Mouse (Mus musculus) spleen, postnatal 10 days (tissue): Measurements from ENCODE around the gene Hddc3.

ENCODE experiments used
- DNase-seq, 2 experiments: peaks; one replicate each; pipeline ENCODE4 v3.0.0; 2021 to 2022; ENCODE audit warnings: low spot score in 2 of 2

Gene Hddc3

DNA sequence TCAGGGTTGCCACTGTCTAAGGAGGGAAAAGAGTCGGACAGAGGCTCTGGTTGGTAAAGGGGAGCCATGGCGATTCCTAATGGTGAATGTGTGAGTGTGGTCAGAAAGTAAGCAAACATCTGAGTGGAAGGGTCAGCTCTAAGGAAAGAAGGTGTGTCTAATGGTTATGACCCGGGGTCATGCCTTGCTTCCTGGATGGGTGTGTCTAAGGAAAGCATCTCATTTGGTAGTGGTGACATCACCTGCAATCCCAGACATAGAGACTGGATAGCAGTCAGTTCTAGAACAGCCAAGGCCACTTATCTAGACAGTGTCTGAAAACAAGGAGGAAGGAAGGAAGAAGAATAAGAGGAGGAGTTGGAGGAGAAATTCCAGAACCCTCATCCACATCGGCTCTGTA is 8.1 kb upstream of the Hddc3 start:
- no peak for DNase-seq

DNA sequence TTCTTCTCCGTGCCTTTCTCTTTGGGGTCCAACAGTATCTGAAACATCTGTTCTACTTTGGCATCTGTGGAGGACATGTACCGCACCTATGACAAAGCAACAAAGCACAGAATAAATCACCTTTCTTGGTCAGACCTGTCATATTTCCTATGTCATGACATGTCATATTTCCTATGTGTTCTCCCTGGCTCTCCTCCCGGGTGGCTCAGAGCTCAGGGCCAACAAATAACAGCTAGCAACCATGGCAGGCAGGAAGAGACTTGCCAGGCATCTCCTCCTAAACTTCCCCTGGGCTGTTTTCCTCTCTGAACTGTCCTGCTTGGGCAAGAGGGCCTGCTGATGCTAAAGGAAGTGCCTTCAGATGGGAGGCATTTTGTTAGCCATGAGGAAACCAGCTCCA is 6.0 kb upstream of the Hddc3 start:
- DNase-seq = no peak

DNA sequence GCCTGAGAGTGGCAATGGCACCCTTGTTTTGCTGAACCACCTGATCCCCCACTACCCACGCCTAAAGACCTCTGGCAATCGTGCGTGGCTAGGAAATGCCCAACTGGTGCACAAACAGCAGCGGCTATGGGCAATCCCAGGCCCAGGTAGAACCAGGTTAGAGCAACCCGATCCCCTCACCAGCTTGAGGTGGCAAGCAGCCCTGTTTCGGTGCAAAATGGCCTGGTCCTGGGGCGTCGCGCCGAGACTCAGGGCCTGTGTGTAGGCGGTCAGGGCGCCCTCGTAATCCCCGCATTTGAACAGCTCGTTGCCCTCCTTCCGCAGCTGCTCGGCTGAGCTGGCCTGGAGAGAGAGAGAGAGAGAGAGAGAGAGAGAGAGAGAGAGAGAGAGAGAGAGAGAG is 3.5 kb upstream of the Hddc3 start:
- DNase-seq = peak; percentile 37 to 55

DNA sequence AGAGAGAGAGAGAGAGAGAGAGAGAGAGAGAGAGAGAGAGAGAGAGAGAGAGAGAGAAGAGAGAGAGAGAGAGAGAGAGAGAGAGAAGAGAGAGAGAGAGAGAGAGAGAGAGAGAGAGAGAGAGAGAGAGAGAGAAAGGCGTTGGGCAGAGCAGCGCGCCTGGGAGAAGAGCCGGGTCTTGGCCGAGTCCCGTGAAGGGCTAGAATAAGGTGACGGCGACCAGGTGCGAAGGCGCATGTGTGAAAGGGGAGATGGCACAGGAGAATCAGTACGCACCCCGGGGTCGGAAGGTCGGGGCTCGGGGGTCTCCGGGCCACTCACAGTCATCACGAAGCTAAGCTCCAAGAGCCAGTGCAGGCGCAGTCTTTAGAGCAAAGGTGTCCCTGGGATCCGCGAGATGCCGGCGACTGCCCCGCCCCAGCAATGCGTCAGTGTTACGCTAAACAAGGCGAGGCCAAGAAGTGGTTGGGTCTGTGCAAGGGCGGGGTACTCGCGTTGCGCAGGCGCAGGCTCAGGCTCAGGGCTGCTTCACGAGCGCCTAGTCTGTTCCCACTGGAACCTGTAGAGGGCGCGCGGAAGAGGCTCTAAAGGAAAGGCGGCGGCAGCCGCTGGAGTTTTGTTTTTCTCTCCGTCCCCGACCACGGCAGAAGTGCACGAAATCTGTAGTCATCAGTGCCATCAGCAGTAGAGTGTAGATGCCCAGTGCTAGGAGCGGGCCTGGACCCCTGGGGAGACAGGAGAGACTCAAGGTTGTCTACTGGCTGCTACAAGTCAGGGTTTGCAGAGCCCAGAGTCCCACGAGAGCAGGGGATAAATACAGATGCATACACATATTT is 2.9 kb upstream of the Hddc3 start:
- peak; percentile 97 to 99 for DNase-seq

DNA sequence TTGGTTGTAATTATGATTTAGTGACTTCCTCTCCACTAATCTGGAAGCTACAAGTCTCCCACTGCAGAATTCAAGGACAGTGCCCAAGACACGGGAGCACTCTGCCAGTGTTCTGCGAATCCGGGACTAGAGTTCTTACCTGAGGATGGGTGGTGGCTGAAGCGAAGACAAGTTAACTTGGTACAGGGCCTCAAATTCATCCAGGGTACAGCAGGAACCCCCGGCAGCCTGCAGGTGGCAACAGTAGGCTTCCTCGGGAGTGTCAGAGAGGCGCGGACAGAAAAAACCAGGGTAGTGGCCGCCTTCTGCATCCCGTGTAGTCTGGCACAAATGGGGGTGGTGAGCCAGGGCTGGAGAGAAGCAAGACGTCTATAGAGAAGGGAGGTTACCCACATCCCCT is 2.1 kb upstream of the Hddc3 start, which contains the start of gene Unc45a:
Gene Unc45a, minus strand, starts transcription at position 213 of the 400 bp plus-strand sequence.
- DNase-seq = peak; percentile 57 to 82

DNA sequence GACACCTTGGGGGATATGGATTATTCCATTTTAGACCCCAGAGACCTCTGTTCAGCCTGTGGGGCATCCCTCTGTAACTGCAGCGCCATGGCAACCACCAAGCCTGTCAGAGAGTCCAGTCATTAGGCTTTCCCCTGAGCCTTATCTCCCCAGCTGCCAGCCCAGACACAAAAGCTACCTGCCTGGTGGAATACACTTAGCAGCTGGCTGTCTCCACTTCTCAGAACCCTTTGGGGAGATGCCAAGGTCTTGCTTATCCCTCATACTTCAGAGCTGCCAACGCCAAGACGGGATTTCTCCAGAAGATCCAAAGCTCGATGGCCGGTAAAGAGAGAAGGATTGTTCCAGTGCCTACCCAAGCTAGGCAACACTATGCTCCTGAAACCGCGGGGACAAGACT is 1.1 kb upstream of the Hddc3 start:
- no peak for DNase-seq

DNA sequence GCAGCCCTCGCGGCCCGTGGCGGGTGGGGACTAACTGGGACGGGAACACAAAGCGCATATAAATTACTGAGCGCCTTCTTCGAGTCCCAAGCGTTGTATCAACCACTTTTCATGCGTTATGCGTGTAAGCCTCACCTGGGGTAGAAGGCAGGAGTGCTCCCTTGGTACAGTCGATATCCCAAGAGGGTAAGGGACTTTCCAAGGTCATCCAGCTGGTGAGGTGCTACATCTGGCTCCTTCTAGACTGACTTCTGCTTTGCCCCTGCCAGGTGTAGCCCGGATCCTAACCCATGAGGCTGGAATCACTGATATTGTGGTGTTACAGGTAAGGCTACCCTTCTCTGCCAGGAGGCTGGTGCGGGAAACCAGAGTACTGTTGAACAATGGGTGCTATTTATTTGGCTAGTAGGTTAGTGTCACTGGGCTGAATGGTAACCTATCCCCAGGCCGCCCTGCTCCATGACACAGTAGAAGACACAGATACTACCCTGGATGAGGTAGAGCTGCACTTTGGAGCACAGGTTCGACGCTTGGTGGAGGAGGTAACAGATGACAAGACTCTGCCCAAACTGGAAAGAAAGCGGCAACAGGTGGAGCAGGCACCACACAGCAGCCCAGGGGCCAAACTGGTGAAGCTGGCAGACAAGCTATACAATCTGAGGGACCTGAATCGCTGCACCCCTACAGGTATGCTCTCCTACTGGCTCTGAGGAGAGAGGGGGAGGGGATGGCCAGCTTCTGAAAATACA is 540 bp downstream of the Hddc3 start:
- no peak for DNase-seq

DNA sequence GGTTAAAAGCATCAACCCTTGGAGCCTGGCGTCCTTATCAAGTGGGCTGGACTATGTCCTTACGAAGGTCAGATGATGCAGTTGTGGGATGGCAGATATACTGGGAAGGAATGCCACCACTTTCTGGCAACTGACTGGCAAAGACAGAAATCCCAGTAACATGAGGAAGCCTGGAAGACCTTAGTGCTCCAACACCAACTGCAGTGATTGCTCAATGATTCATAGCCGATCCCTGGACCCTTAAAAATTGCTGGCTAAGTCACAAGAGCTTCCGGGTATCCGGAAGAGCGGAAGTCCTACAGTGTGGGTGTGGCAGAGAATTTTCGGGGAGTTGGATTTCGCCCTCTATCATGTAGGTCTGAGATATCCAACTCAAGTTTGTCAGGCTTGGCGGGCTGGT is 3.3 kb downstream of the Hddc3 start:
- no peak for DNase-seq

DNA sequence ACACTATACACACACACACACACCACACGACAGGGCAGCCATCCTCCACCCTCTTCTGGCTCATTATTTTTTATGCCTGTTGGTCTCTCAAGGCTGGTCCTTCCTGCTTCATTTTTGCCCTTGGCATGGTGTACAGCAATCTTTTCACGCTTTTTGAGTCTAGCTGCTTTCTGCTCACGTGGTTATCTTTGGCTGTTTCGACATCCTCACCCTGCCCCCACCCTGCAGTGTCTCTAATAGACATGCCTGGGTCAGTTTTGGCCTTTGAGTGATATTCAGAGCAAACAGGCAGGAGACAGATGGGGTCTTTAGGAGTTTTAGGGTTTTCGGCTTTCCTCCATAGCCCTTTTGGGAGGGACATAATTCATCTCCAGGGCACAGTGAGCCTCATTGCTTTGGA is 3.9 kb downstream of the Hddc3 start:
- no peak for DNase-seq

DNA sequence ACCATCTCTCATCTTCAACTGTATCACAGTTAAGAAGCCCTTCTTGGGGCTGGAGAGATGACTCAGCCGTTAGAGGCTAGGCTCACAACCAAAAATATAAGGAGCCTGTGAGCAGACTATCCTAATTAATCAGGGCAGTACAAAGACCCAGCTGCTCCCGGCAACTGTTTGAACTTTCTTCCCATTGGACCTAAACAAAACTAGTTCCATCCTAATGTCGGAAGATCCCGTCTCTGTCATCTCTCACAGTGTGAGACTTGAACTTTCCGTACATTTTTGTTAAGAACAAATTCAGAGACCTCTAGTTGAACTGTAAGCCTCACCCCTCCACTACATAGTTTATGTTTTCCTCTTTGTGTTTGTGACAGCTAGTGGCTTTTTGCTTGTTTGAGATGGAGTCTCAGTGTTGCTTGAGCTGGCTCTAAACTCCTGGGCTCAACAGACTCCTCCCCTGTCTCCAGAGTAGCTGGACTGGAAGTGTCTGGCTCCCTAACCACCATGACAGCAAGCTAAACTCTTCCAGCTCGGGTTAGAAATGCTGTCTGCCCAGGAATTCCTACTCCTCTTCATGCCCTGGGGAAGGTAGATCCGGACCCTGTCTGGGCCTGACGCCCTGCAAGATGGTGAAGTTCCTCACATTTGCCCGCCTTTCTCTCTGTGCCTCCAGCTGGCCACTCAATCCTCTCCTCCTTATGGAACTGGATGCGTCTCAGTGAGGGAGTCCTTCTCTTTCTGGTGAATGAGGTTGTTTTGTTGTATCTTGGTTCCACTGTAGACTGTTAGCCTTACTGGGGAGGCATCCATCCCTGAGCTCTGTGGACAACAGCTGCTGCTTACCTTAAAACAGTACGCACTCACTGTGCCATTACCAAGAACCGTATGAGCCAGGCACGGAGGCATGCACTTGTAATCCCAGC is 5.0 kb downstream of the Hddc3 start:
- no peak for DNase-seq

DNA sequence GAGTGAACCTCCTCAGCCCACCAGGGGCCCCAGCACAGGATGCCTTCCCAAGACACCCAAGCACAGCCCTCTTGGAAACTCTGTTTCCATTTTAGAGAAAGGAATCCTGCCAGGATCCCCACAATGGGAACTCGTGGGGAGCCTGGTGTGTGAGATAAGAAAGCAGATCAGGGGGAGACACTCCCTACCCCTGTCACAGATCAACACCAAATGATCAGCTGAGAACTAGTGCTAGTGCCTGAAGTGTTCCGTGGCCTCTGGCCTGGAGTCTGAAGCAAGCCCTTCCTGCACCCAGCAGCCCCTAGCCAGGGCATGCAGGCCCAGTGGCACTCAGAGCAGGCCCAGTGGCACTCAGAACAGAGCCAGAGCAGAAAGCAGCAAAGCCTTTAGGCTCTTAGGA is 7.9 kb downstream of the Hddc3 start:
- no peak for DNase-seq

DNA sequence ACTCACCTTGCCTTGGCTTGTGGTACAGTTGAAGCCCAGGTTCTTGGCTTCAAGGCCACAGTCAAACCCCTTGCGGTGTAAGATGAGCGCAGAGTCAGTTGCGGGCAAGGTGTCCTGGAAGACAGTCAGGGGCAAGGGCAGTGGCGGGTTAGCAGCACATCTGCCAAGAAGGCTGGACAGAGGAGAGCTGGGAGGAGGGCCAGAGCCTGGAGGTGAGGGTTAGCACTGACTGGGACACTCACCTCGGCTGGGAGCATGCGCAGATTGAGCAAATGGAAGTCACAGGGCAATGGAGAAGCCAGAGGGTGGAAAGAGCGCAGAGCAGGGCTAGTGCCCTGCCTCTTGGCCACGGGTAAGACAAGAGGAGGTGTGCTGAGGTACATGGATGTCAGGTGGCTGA is 10.0 kb downstream of the Hddc3 start:
- DNase-seq = no peak

DNA sequence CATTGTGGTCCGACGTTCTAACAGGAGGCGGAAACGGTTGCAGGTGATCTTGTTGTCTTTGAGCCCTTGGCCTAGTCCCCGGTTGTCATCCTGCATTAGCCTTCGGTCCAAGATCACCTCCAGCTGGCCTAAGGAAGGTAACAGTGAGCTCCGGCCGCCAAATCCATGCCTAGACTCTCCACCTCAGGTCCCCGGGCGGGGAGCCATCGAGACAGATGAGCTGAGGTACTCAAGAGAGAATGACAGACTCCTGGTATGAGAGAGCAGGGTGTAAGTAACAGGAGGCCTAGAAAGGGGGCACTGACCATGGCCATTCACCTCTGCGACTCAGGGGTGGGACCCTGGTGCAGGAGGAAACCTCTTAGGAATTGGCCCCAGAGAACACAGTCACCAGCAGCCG is 13.4 kb downstream of the Hddc3 start:
- no peak for DNase-seq

DNA sequence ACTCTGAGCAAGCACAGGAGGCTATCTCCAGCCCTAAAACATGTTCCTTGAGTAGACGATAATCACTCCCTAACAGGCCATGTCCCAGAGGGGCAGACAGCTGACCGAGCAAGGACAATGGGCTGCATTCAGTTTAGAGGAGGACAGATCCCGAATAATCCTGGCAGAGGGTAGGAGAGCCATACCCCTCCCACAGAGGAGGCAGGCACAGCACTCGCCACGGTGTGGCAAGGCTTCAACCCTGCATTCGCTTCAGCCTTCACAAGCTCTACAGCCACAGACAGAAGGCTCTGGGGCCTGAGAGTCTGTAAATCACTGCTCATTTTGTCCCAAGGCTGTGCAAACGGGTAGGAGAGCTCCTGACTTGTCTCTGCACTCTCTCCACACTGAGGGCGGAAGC is 14.3 kb downstream of the Hddc3 start:
- no peak for DNase-seq

DNA sequence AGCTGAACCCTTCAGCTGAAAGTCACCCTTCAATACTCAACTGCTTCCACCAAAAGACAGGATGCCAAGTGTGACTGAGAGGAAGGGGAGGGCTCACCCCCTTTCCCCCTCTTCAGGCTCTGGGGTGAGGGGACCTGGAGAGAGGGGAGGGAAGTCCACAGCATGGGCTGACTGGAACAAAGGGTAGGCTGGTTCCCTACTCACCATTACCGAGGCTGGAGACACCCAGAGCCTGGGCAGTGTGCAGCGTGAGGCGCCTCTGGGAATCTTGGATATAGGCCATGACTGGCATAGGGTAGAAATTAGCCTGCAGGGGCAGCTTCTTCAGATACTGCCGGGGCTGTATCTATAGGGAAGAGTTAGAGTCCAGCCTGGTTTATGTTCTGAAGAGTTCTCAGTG is 15.1 kb downstream of the Hddc3 start:
- DNase-seq = no peak

DNA sequence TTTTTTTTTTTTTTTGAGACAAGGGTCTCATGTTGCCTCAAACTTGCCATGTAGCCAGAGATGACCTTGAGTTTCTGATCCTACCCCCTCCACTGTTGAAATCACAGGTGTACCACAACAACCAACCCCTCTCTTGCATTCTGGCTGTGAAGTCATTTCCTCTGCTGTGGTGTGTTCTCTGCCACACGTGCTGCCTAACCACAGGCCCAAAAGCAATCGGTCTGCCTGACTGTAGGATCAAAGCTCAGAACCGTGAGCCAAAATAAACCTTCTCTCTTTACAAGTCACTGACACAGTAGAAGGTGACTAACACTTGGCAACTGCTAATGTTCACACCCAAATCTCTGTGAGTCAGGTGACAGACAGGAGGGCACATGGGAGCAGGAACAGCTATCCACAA is 17.5 kb downstream of the Hddc3 start:
- no peak for DNase-seq

DNA sequence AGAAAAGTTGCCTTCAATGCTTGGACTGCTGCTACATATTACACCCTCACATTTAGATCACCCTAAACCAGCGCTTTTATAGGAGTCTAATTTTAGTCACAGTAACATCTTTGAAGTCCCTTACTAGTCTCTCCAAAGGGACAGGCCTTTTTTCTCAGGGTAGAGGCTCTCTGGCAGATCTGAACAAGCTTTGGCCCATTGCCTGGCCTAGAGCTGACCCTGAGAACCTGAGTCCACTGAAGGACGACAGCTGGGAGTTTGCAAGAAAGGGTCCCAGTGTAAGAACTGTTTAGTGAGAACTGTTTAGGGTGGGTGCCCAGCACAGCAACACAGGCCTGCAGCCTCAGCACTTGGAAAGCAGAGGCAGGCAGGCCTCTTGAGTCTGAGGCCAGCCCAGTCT is 22.9 kb downstream of the Hddc3 start:
- no peak for DNase-seq

DNA sequence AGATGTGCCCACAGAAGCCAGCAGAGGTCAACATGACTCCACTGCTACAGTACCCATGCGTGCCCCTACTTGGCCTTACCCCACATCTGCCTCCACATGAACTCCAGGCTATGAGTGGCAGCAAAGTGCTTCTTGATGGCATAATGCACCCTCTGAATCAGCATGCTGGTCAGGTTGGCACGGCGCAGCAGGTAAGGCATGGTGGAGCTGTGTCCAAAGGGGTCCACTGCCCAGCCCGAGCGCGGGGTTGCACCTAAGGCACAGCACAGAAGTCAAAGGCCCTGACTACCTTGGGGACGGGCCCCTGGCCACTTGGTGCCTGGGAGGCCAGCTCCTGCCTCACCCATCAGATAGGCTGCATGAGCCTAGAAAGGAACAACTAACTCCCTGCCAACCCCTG is 24.3 kb downstream of the Hddc3 start:
- no peak for DNase-seq

DNA sequence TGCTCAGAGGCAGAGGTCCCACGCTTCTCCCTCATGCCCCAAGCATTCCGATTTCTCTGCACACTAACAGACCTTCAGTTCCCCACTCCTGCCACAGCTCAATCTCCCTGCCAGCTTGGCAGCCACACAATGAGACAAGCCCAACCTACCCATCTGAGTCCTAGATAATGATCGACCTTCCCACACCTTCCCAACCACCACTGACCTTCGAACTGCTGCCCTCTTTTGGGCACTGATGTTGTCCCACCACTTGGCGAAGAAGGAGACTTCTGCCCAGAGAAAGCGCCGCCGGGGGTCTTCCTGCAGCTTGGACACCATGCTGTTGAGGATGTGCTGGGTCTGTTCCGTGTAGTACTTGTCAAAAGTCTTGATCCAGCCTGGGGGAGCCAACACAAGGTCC is 25.1 kb downstream of the Hddc3 start:
- DNase-seq = no peak

DNA sequence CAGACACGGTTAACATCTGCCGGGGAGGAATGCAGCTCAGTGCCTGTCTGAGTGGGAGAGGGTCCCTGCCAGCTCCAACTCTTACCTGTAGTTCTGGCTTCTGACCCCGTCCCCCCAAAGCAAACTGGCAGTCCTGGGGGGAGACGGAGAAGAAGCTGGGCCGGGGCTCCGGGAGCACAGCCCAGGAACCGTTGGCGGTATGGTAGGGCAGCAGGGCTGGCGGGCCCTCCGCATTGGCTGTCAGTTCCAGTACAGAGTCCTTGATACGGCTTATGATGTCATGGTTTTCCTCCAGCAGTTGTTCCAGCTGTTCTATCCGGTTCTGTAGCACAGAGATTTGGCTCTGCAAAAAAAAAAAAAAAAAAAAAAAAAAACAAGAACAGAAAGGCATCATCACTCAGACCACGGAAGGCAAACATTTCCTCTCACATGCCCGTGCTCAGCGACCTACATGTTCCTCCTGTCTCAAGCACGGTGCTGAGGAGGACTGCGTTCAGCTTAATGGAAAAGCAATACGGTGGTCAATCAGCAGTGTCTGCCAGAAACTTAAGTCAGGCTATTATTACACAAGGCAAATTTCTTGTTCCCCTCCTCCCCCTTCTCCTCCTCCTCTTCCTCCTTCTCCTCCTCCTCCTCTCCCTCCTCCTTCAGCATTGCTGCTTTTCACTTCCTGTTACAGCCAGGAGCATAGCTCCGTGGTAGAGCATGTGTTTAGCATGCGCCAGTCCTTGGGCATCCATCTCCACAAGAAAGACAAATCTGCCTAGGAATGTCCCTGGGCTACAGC is 25.9 kb downstream of the Hddc3 start:
- DNase-seq = no peak

DNA sequence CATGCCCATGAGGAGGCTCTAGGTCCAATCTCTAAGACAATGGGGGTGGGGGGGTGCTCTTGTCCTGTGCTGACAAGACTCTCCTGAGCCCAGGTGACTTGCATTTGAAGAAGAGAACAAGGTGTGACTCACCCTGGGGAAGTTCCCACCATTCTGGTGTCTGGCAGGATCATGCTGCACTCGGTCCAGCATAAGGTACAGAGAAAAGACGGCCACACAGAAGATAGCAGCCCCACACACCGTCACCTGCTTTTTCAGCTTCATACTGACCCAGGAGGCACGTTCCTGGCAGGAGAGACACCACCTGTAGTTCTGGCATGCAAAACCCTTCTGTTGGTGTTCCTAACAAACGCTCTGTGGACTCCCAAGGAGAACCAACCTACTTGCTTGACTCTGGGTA is 26.6 kb downstream of the Hddc3 start:
- DNase-seq = no peak
